ENCODE assay signal across 27 mouse cellular contexts in genomic region chr1:130802976-130803375, GRCm38 (mm10). TPM values are rescaled to one million over a fixed set of nuclear protein-coding genes. Genes with fewer than 3 reads are reported as not detected.
DNase-seq lines count a peak whose midpoint lies in the region; TF ChIP-seq lines count a peak whose summit lies in the region.
"Had no signal": no experiment of that assay in that cellular context is flagged by ENCODE, and none has a peak within 500 bp of the region (broad histone marks: within the 10 kb centered on the region; RNA-seq: fewer than 3 reads in every experiment).

No protein-coding gene starts in this region.

- DNase-seq in heart, embryonic 10.5 days (ENCODE audit: low spot score), result peak; percentile 66
- no peak for DNase-seq in heart, postnatal 36 days
- peak; percentile 75 for DNase-seq in kidney, adult 9 months
- DNase-seq in kidney, postnatal 4 days, result no peak
- DNase-seq in 3134 (ENCODE audit: extremely low read depth, insufficient read length, low spot score), result peak; percentile 14
- DNase-seq in skeletal muscle tissue, adult 2 months (ENCODE audit: low read depth, low spot score), result peak; percentile 12
- no peak for DNase-seq in thymus, adult 2 months
- no peak for DNase-seq in right cerebral cortex, adult 2 months (ENCODE audit: low spot score in 2 of 2)
- DNase-seq: adrenal gland, postnatal 25 days; B cell, adult 2 months; cerebellum, adult 8-10 months; heart, adult 11 months; layer of hippocampus, adult 9-11 months; lung, postnatal 10 days; thymus, adult 18-20 months had no signal

- no peaks in the 10 kb centered on the region for H3K9me3 ChIP-seq in heart, embryonic 10.5 days
- H3K9me3 ChIP-seq: hindbrain, embryonic 15.5 days; limb, embryonic 13.5 days; megakaryocyte, embryonic 14.5 days; neural tube, embryonic 12.5 days had no signal

- H3K36me3 ChIP-seq in heart, embryonic 10.5 days, result no peaks in the 10 kb centered on the region
- no peaks in the 10 kb centered on the region for H3K36me3 ChIP-seq in thymus, adult 2 months (ENCODE audit: control insufficient read depth, insufficient read depth, low read length)
- H3K36me3 ChIP-seq: hindbrain, embryonic 15.5 days; limb, embryonic 13.5 days; neural tube, embryonic 12.5 days had no signal

- peak overlapping the region; percentile 67 for H3K27ac ChIP-seq in heart, embryonic 10.5 days
- H3K27ac ChIP-seq in thymus, adult 2 months (ENCODE audit: control insufficient read depth, insufficient read depth, low read length), result no peak overlapping the region
- H3K27ac ChIP-seq: hindbrain, embryonic 15.5 days; limb, embryonic 13.5 days; neural tube, embryonic 12.5 days had no signal

- H3K4me3 ChIP-seq in heart, embryonic 10.5 days, result no peak overlapping the region
- H3K4me3 ChIP-seq in thymus, adult 2 months (ENCODE audit: control insufficient read depth, insufficient read depth, low read length), result no peak overlapping the region
- H3K4me3 ChIP-seq: erythroblast, embryonic 14.5 days; hindbrain, embryonic 15.5 days; limb, embryonic 13.5 days; megakaryocyte, embryonic 14.5 days; neural tube, embryonic 12.5 days had no signal

- WGBS in heart, embryonic 10.5 days, result 46% methylated on average over 6 of the region's 6 CpGs
- 92% methylated on average over 6 of the region's 6 CpGs for WGBS in thymus, adult 2 months

- peaks cover 6% of the 10 kb centered on the region for H3K27me3 ChIP-seq in heart, embryonic 10.5 days (ENCODE audit: insufficient read depth, poor library complexity, severe bottlenecking)
- no peaks in the 10 kb centered on the region for H3K27me3 ChIP-seq in thymus, adult 2 months (ENCODE audit: control insufficient read depth, insufficient read depth, low read length)
- H3K27me3 ChIP-seq: hindbrain, embryonic 15.5 days; limb, embryonic 13.5 days; neural tube, embryonic 12.5 days had no signal

- TF ChIP-seq POLR2A in thymus, adult 2 months (IDR thresholded peaks at IDR 0.05; ENCODE audit: control insufficient read depth, extremely low read depth, insufficient read depth, low read length, poor library complexity), result no peak

- peaks cover 34% of the 10 kb centered on the region for H3K4me1 ChIP-seq in heart, embryonic 10.5 days
- peaks cover 14% of the 10 kb centered on the region for H3K4me1 ChIP-seq in thymus, adult 2 months (replicated peaks; ENCODE audit: control insufficient read depth, insufficient read depth, low read length)
- H3K4me1 ChIP-seq: hindbrain, embryonic 15.5 days; limb, embryonic 13.5 days; neural tube, embryonic 12.5 days had no signal

- no peak for TF ChIP-seq CTCF in thymus, adult 2 months (IDR thresholded peaks at IDR 0.05; ENCODE audit: borderline replicate concordance, control insufficient read depth, extremely low read depth, insufficient read depth, low read length, poor library complexity)

- intact Hi-C loops in heart, postnatal 36 days (cut with DNase I), result no loop called here

RNA-seq across cellular contexts. Expression of gene Fcamr, which starts 2.3 kb away (rescaled TPM):
- polyA plus RNA-seq in heart, embryonic 10.5 days (2016; fragmentation: Nextera tagmentation; extraction: Ambion mirVana), result 0.18 TPM in 1 of 2 replicates, not detected in the other
- under 1 TPM; 0.31 to 0.38 TPM for total RNA-seq in heart, postnatal 36 days (2021)
- 0.11 and 0.28 TPM in 2 replicates for polyA plus RNA-seq in thymus, adult 2 months (2012; rRNA removed)
- total RNA-seq: adrenal gland, postnatal 25 days; common myeloid progenitor, adult 5-6 weeks; left cerebral cortex, adult 8-10 months; midbrain, postnatal 0 days had no signal
- polyA plus RNA-seq: embryonic facial prominence, embryonic 11.5 days; erythroblast, embryonic 14.5 days; forebrain, embryonic 14.5 days; hindbrain, embryonic 15.5 days; limb, embryonic 13.5 days; liver, embryonic 16.5 days; midbrain, postnatal 0 days; neural tube, embryonic 12.5 days had no signal

RNA-seq across cellular contexts. Expression of gene Pigr, which starts 23.5 kb away (rescaled TPM):
- not detected in 2 replicates for polyA plus RNA-seq in heart, embryonic 10.5 days (2016; fragmentation: Nextera tagmentation; extraction: Ambion mirVana)
- not detected for total RNA-seq in heart, postnatal 36 days (2021)
- polyA plus RNA-seq in thymus, adult 2 months (2012; rRNA removed), result 3.0 and 4.3 TPM in 2 replicates
- total RNA-seq: adrenal gland, postnatal 25 days; common myeloid progenitor, adult 5-6 weeks; heart, postnatal 25 days; midbrain, postnatal 0 days had no signal
- polyA plus RNA-seq: embryonic facial prominence, embryonic 11.5 days; forebrain, embryonic 14.5 days; hindbrain, embryonic 15.5 days; limb, embryonic 13.5 days; midbrain, postnatal 0 days; neural tube, embryonic 12.5 days had no signal

Comparison
In these comparisons a context has a peak if more than half of its experiments do, and no peak if none do; other contexts are left out.
1. DNase-seq: peak in heart, embryonic 10.5 days (single experiment), kidney, adult 9 months (single experiment), 3134 (single experiment) and skeletal muscle tissue, adult 2 months (single experiment); none in heart, postnatal 36 days (0 of 2), kidney, postnatal 4 days (0 of 2), thymus, adult 2 months (single experiment) and right cerebral cortex, adult 2 months (0 of 2).